ENCODE assay signal across 8 mouse cellular contexts in genomic region chr7:142387419-142388148, GRCm38 (mm10). TPM values are rescaled to one million over a fixed set of nuclear protein-coding genes. Genes with fewer than 3 reads are reported as not detected.
DNase-seq lines count a peak whose midpoint lies in the region; ATAC-seq and TF ChIP-seq lines count a peak whose summit lies in the region.

Gene Ctsd (minus strand): TSS chr7:142388038.

- under 1% methylated on average over 55 of the region's 55 CpGs for WGBS in forebrain, embryonic 12.5 days
- WGBS in heart, postnatal 0 days: under 1% methylated on average over 50 of the region's 55 CpGs
- under 1% methylated on average over 55 of the region's 55 CpGs for WGBS in liver, embryonic 16.5 days (ENCODE audit: insufficient replicate concordance)
- under 1% methylated on average over 55 of the region's 55 CpGs for WGBS in neural tube, embryonic 13.5 days

- peaks cover 9% of the 10 kb centered on the region for H3K79me2 ChIP-seq in CH12.LX (replicated peaks; ENCODE audit: control insufficient read depth, extremely low read depth, insufficient read depth, poor library complexity, severe bottlenecking)

- dilution Hi-C loops in CH12.LX (cut with MboI; ENCODE audit: extremely low pct_ligation_motif_present, extremely low pct_unique_long_range_greater_than_20kb, low sequenced_read_pairs): no loop called here

- no peak for TF ChIP-seq EP300 in CH12.LX (IDR thresholded peaks at IDR 0.05; ENCODE audit: low read length)
- TF ChIP-seq EP300 in heart, postnatal 0 days (IDR thresholded peaks at IDR 0.05; ENCODE audit: low read depth): no peak

- H3K4me3 ChIP-seq in CH12.LX (replicated peaks in 1 of 3; ENCODE audit: low read depth in 2 of 3, low read length in 2 of 3, poor library complexity in 1 of 3): peak within 1 kb of the TSS; percentile 76 to 80 (median 77)
- peak within 1 kb of the TSS; percentile 69 for H3K4me3 ChIP-seq in forebrain, embryonic 12.5 days (replicated peaks)
- peak within 1 kb of the TSS; percentile 77 for H3K4me3 ChIP-seq in heart, postnatal 0 days (ENCODE audit: low read depth, low read length)
- H3K4me3 ChIP-seq in liver, embryonic 16.5 days (ENCODE audit: low read depth, low read length): peak within 1 kb of the TSS; percentile 90
- H3K4me3 ChIP-seq in neural tube, embryonic 13.5 days: peak within 1 kb of the TSS; percentile 92
- peak within 1 kb of the TSS; percentile 86 for H3K4me3 ChIP-seq in testis, adult 2 months (ENCODE audit: control insufficient read depth, low read depth, low read length)

- peak; percentile 98 for ATAC-seq in forebrain, embryonic 12.5 days (ENCODE audit: low FRiP score)
- peak; percentile 96 for ATAC-seq in heart, postnatal 0 days (ENCODE audit: insufficient read depth, low read depth)
- peak; percentile 90 for ATAC-seq in liver, embryonic 16.5 days (ENCODE audit: low read depth)
- ATAC-seq in neural tube, embryonic 13.5 days (ENCODE audit: low read depth): peak; percentile 98

- peaks cover 15 to 42% of the 10 kb centered on the region in 2 experiments for H3K4me1 ChIP-seq in CH12.LX (ENCODE audit: control insufficient read depth in 1 of 2, insufficient read depth in 2 of 2)
- H3K4me1 ChIP-seq in forebrain, embryonic 12.5 days: peaks cover 24% of the 10 kb centered on the region
- H3K4me1 ChIP-seq in heart, postnatal 0 days (ENCODE audit: control insufficient read depth, insufficient read depth): peaks cover 14% of the 10 kb centered on the region
- peaks cover 57% of the 10 kb centered on the region for H3K4me1 ChIP-seq in liver, embryonic 16.5 days (ENCODE audit: control insufficient read depth, low read depth, low read length)
- H3K4me1 ChIP-seq in neural tube, embryonic 13.5 days (replicated peaks): peaks cover 19% of the 10 kb centered on the region
- 0 out of 2 replicates have a peak, but pooled peaks cover 4% of the 10 kb centered on the region for H3K4me1 ChIP-seq in testis, adult 2 months (ENCODE audit: control insufficient read depth, insufficient read depth, low read length)

- peak; percentile 86 for DNase-seq in CH12.LX (ENCODE audit: extremely low read depth)
- DNase-seq in c-Kit-positive CD71-positive TER-119-negative erythroid progenitor cells, embryonic 14.5 days (ENCODE audit: low read depth): peak; percentile 92
- DNase-seq in heart, postnatal 0 days (ENCODE audit: low spot score): peak; percentile 98
- DNase-seq in kidney, postnatal 4 days: peak; percentile 99

- TF ChIP-seq CTCF in CH12.LX (conservative IDR thresholded peaks at IDR 0.05 in 1 of 2, IDR thresholded peaks at IDR 0.05 in 1 of 2; ENCODE audit: low read depth in 2 of 2, low read length in 2 of 2): no peak
- no peak for TF ChIP-seq CTCF in heart, postnatal 0 days (IDR thresholded peaks at IDR 0.05; ENCODE audit: low read depth)
- no peak for TF ChIP-seq CTCF in testis, adult 2 months (IDR thresholded peaks at IDR 0.05; ENCODE audit: control insufficient read depth, insufficient read depth, insufficient replicate concordance, low read depth, low read length)

- no peaks in the 10 kb centered on the region for H3K9me3 ChIP-seq in CH12.LX (replicated peaks; ENCODE audit: low read length)
- H3K9me3 ChIP-seq in forebrain, embryonic 12.5 days: no peaks in the 10 kb centered on the region
- H3K9me3 ChIP-seq in heart, postnatal 0 days (replicated peaks; ENCODE audit: control insufficient read depth, low read length): no peaks in the 10 kb centered on the region
- H3K9me3 ChIP-seq in liver, embryonic 16.5 days (replicated peaks; ENCODE audit: control insufficient read depth, low read length): no peaks in the 10 kb centered on the region
- no peaks in the 10 kb centered on the region for H3K9me3 ChIP-seq in neural tube, embryonic 13.5 days

- in situ Hi-C loops in CH12.LX (cut with MboI; ENCODE audit: low pct_ligation_motif_present, low pct_unique_long_range_greater_than_20kb, low sequenced_read_pairs): loop anchor here (5.0 kb wide), 1 partner anchor 35 kb away; no protein-coding TSS in a partner anchor

- H3K4me2 ChIP-seq in CH12.LX (ENCODE audit: insufficient read depth, low read depth, poor library complexity, severe bottlenecking): peak within 1 kb of the TSS; percentile 71
- H3K4me2 ChIP-seq in forebrain, embryonic 12.5 days: peak within 1 kb of the TSS; percentile 93
- peak within 1 kb of the TSS; percentile 87 for H3K4me2 ChIP-seq in heart, postnatal 0 days (ENCODE audit: low read depth, low read length)
- H3K4me2 ChIP-seq in liver, embryonic 16.5 days (ENCODE audit: low read depth, low read length): peak within 1 kb of the TSS; percentile 85
- H3K4me2 ChIP-seq in neural tube, embryonic 13.5 days: peak within 1 kb of the TSS; percentile 95

- no peak within 1 kb of the TSS; the same call in 1 of the 2 replicates for H3K27ac ChIP-seq in CH12.LX (ENCODE audit: insufficient read depth, low read depth)
- peak within 1 kb of the TSS; percentile 47 for H3K27ac ChIP-seq in forebrain, embryonic 12.5 days
- H3K27ac ChIP-seq in heart, postnatal 0 days (ENCODE audit: low read depth): peak within 1 kb of the TSS; percentile 92
- peak within 1 kb of the TSS; percentile 94 for H3K27ac ChIP-seq in liver, embryonic 16.5 days (ENCODE audit: low read length)
- H3K27ac ChIP-seq in neural tube, embryonic 13.5 days (replicated peaks): peak within 1 kb of the TSS; percentile 76
- H3K27ac ChIP-seq in testis, adult 2 months (ENCODE audit: control insufficient read depth, insufficient read depth, low read depth, low read length): peak within 1 kb of the TSS; percentile 53

- TF ChIP-seq POLR2A in CH12.LX (IDR thresholded peaks at IDR 0.05; ENCODE audit: low read depth, low read length): peak; percentile 80
- peak; percentile 66 for TF ChIP-seq POLR2A in testis, adult 2 months (IDR thresholded peaks at IDR 0.05; ENCODE audit: control insufficient read depth, low read depth, low read length)

- H3K9ac ChIP-seq in CH12.LX (ENCODE audit: insufficient read depth, low read depth): peak within 1 kb of the TSS; percentile 50
- peak within 1 kb of the TSS; percentile 82 for H3K9ac ChIP-seq in forebrain, embryonic 12.5 days
- H3K9ac ChIP-seq in heart, postnatal 0 days (replicated peaks; ENCODE audit: low read depth, low read length): peak within 1 kb of the TSS; percentile 87
- H3K9ac ChIP-seq in liver, embryonic 16.5 days (ENCODE audit: low read depth, low read length): peak within 1 kb of the TSS; percentile 96
- H3K9ac ChIP-seq in neural tube, embryonic 13.5 days: peak within 1 kb of the TSS; percentile 89

- peaks cover 25 to 34% of the 10 kb centered on the region in 2 experiments for H3K36me3 ChIP-seq in CH12.LX (replicated peaks in 1 of 2; ENCODE audit: control insufficient read depth in 1 of 2, insufficient read depth in 1 of 2, low read length in 1 of 2)
- H3K36me3 ChIP-seq in forebrain, embryonic 12.5 days (replicated peaks): peaks cover 28% of the 10 kb centered on the region
- H3K36me3 ChIP-seq in heart, postnatal 0 days (replicated peaks; ENCODE audit: control insufficient read depth, insufficient read depth, low read length): peaks cover 32% of the 10 kb centered on the region
- H3K36me3 ChIP-seq in liver, embryonic 16.5 days (ENCODE audit: control insufficient read depth, insufficient read depth): peaks cover 30% of the 10 kb centered on the region
- peaks cover 31% of the 10 kb centered on the region for H3K36me3 ChIP-seq in neural tube, embryonic 13.5 days
- H3K36me3 ChIP-seq in testis, adult 2 months (ENCODE audit: control insufficient read depth, insufficient read depth, low read length): no peaks in the 10 kb centered on the region

- no peak for TF ChIP-seq RAD21 in CH12.LX (IDR thresholded peaks at IDR 0.05; ENCODE audit: low read depth, low read length)

- H3K27me3 ChIP-seq in CH12.LX (replicated peaks): no peaks in the 10 kb centered on the region
- H3K27me3 ChIP-seq in forebrain, embryonic 12.5 days: peaks cover 15% of the 10 kb centered on the region
- no peaks in the 10 kb centered on the region for H3K27me3 ChIP-seq in heart, postnatal 0 days (ENCODE audit: control insufficient read depth, insufficient read depth, low read length)
- no peaks in the 10 kb centered on the region for H3K27me3 ChIP-seq in liver, embryonic 16.5 days (ENCODE audit: control insufficient read depth, insufficient read depth, low read depth, low read length)
- no peaks in the 10 kb centered on the region for H3K27me3 ChIP-seq in neural tube, embryonic 13.5 days
- H3K27me3 ChIP-seq in testis, adult 2 months (ENCODE audit: control insufficient read depth, insufficient read depth, low read length): no peaks in the 10 kb centered on the region

TF ChIP-seq in CH12.LX, 34 proteins besides CTCF, POLR2A, EP300 and RAD21 (continues in another document):
- no peak for TF ChIP-seq MEF2A (IDR thresholded peaks at IDR 0.05; ENCODE audit: borderline replicate concordance, low read depth, low read length)
- TF ChIP-seq TCF12 (IDR thresholded peaks at IDR 0.05; ENCODE audit: low read depth, low read length): 0 out of 2 replicates have a peak, but pooled peaks have one; percentile 27
- TF ChIP-seq MAFK (IDR thresholded peaks at IDR 0.05; ENCODE audit: insufficient replicate concordance, low read length): no peak
- peak; percentile 90 for TF ChIP-seq USF2 (conservative IDR thresholded peaks at IDR 0.05; ENCODE audit: low read depth, low read length)
- TF ChIP-seq NRF1 (IDR thresholded peaks at IDR 0.05; ENCODE audit: low read depth, low read length): peak; percentile 79
- TF ChIP-seq SMC3 (IDR thresholded peaks at IDR 0.05; ENCODE audit: low read depth, low read length): no peak
- TF ChIP-seq ELF1 (IDR thresholded peaks at IDR 0.05; ENCODE audit: low read depth, low read length): peak; percentile 78
- TF ChIP-seq SIN3A (IDR thresholded peaks at IDR 0.05; ENCODE audit: low read length): peak; percentile 81
- no peak for TF ChIP-seq IRF4 (IDR thresholded peaks at IDR 0.05; ENCODE audit: low read depth, low read length)
- TF ChIP-seq BHLHE40 (IDR thresholded peaks at IDR 0.05; ENCODE audit: low read depth, low read length): peak; percentile 93
- no peak for TF ChIP-seq ETS1 (conservative IDR thresholded peaks at IDR 0.05; ENCODE audit: low read depth, low read length)
- TF ChIP-seq MAX (IDR thresholded peaks at IDR 0.05; ENCODE audit: low read length): 0 out of 2 replicates have a peak, but pooled peaks have one; percentile 73
- peak; percentile 94 for TF ChIP-seq USF1 (IDR thresholded peaks at IDR 0.05; ENCODE audit: low read depth, low read length)

RNA-seq across cellular contexts. Expression of gene Ctsd, which starts in this region (rescaled TPM):
- total RNA-seq in CH12.LX (2012; rRNA removed): 100 and 107 TPM in 2 replicates
- 54.2 and 61.2 TPM in 2 replicates for total RNA-seq in CH12.LX (2014; rRNA removed)
- polyA plus RNA-seq in CH12.LX (2012; ENCODE audit: insufficient read length, low read depth): 97.6 and 104 TPM in 2 replicates
- 132 TPM in 2 replicates for polyA plus RNA-seq in forebrain, embryonic 12.5 days (2016; fragmentation: Nextera tagmentation; extraction: Ambion mirVana)
- 1,049 and 1,105 TPM in 2 replicates for total RNA-seq in heart, postnatal 0 days (2014; rRNA removed; ENCODE audit: low replicate concordance)
- 484 and 489 TPM in 2 replicates for polyA plus RNA-seq in heart, postnatal 0 days (2015; fragmentation: Nextera tagmentation; extraction: Ambion mirVana)
- 408 and 415 TPM in 2 replicates for polyA plus RNA-seq in liver, embryonic 16.5 days (2015; fragmentation: Nextera tagmentation; extraction: Ambion mirVana)
- polyA plus RNA-seq in neural tube, embryonic 13.5 days (2015; fragmentation: Nextera tagmentation; extraction: Ambion mirVana): 282 and 288 TPM in 2 replicates
- polyA plus RNA-seq in testis, adult 2 months (2012; rRNA removed): 75.7 and 78.7 TPM in 2 replicates
